Mouse (Mus musculus) splenic B cell, adult 2 months (primary cell): Measurements from ENCODE around the gene Ylpm1.
A peak's percentile ranks its signal among the peaks of the same experiment; 100 is the strongest.

Experiments
- DNase-seq: peaks from one replicate; pipeline ENCODE4 v3.0.0-alpha.2; 2011; ENCODE audit warnings: low read depth, low spot score
- H3K27me3 ChIP-seq: 2 replicates; pipeline ENCODE4 v1.6.1; 2012; ENCODE audit warnings: mild to moderate bottlenecking, low read length, moderate library complexity, mixed read lengths; ENCODE audit not compliant: control insufficient read depth, poor library complexity, insufficient read depth, severe bottlenecking
- H3K36me3 ChIP-seq: 2 replicates; pipeline ENCODE4 v1.6.1; 2012; ENCODE audit warnings: mild to moderate bottlenecking, low read length, moderate library complexity, mixed read lengths; ENCODE audit not compliant: control insufficient read depth, poor library complexity, insufficient read depth, severe bottlenecking

The Ylpm1 gene

DNA sequence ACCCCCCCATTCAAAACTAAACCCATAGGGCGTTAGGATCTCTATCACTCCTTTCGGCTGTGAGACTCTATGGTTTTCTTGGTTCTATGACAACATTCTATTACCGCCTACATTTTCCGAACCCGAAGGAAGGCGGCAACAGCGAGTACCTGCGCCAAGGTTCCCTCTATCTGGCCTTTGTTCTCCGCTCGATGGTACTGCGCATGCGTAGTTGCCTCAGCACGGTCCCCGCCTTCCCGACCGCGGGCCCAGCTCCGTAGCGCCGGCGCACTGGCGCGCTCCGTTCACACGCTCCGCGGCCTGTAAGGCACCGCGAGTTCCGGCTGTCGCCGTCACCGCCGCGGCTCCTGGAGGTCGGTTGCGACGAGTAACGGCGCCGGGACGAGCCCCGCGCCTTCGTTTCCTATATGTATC, at the start of gene Ylpm1:
TSS of gene Ylpm1 (plus strand) at position 239 of the 414 bp plus-strand sequence.
- DNase-seq, result peak; percentile 99
- H3K27me3 ChIP-seq, result no peaks in the 10 kb centered on the region
- no peaks in the 10 kb centered on the region for H3K36me3 ChIP-seq

DNA sequence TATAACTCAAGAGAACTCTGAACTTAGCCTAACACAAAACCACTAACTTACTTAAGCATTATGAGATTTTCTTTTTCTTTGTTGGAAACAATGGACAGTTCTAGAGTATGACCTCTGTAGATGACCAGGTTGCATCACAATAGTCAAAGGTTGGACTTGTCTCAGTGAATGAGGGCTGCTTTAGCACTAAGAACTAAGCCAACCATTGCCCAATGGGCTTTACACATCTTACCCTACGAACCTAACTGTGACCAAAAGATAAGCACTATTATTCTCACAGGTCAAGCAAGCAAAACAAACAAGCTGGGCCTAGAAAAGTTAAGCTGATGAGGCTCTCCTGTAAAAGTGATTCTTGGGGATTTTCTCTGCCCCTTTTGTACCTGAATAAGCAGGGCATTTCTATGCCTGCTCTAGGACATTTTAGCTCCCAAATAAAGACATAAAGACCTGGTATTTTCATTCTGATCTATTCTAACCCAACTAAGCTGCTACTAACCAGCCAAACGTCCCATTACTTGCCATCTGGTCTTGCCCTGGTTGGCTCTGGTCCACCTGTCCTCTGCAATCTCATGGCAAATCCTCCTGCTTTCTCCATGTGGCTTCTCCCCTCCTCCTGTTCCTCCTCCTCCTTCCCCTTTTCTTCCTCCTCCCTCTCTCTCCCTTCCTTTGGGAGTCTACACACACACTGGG, 48.1 kb upstream of the Ylpm1 start:
- Histone ChIP-seq H3K36me3 (peaks cover 3% of the 10 kb centered on the region), H3K27me3 (no peaks in the 10 kb centered on the region)
- no peak for DNase-seq

DNA sequence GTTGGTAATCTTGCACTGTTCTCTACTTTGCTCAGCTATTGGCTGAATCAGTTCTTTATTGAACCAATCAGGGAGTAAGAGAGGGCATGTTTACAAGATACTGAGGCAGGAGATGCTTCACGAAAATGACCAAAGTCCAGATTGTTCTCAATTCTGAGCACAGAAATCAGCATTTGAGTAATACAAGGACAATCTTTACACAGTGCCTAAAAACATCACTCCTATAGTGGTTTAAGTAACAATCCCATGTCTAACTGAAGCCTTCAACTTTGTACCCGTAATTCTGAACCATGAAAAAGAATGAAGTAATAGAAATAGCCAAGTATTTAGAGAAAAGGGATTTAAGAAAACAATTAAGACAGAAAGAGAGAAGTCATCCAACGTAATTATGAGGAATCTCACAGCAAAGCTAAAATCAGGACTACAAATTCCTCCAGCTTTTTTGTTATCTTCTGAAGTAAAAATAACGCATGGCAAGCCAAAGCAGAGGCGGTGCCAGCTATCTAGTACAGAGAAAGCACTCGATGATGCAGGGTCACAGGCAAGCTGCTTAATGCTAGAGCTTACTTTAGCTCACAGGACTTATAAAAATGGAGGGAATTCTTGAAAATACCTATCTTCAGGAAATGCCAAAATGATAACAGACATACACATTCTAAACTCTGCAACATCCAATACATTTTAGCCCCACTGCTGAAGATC, 47.4 kb upstream of the Ylpm1 start:
- no peaks in the 10 kb centered on the region for H3K27me3 ChIP-seq

DNA sequence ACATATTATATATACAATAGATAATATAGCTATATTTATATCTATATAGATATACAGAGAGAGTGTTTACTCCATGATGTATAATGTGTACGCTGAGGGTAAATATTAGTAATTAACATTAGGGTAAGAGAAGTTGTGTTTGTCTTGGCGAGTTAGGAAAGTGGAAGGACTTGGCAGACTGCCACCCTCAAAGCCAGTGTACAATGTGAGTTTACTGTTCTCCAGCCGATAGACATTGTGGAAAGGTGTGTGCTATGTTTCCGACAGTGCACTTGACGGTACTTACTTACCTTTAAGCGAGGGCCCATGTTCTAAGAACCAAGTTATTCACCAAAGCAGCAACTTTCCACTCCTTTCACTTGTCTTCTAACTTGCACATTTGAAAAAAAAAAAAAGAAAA, 45.4 kb upstream of the Ylpm1 start:
- DNase-seq, result no peak
- Histone ChIP-seq H3K27me3 (no peaks in the 10 kb centered on the region), H3K36me3 (peaks cover 5% of the 10 kb centered on the region)

More for the DNA sequence above, 47.4 kb upstream of the Ylpm1 start:
- no peak for DNase-seq
- peaks cover 3% of the 10 kb centered on the region for H3K36me3 ChIP-seq

DNA sequence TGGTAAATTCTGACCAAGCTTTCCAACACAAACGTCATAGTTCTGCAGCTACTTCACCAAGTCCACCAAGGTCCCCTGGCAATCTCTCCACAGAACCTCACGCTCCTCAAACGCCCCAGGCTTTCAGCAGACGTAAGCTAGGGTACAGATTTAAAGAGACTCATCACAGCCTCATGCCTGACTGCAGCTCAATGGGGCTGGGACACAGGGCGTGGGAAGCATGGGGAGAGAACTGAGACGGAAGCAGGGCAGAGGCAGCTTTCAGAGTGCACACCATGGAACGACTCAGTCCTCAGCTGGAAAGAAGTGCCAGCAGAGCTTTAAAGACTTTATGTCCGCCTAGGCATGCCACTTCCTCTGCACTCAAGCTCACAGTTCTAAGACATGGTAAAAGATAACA, 44.6 kb upstream of the Ylpm1 start:
- DNase-seq, result no peak
- Histone ChIP-seq H3K27me3 (no peaks in the 10 kb centered on the region), H3K36me3 (peaks cover 5% of the 10 kb centered on the region)

DNA sequence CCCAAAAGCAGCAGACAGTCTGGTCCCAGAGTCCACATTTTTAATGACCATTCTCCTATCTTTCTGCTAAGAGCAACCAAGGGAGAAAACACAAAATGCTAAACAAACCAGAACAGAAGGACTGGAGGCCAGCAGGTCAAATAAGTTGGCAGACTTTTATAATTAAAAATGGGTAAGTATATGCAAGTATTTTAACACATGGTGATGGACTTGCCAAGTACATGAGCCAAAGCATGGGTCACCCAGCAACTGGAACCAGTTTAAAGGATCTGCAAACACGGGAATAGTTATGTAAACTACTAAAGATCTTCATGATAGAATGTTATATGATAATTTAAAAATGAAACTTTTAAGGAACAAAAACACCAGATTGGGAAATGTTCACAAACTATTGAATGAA, 43.8 kb upstream of the Ylpm1 start:
- DNase-seq, result no peak
- no peaks in the 10 kb centered on the region for H3K27me3 ChIP-seq
- H3K36me3 ChIP-seq, result peaks cover 5% of the 10 kb centered on the region

DNA sequence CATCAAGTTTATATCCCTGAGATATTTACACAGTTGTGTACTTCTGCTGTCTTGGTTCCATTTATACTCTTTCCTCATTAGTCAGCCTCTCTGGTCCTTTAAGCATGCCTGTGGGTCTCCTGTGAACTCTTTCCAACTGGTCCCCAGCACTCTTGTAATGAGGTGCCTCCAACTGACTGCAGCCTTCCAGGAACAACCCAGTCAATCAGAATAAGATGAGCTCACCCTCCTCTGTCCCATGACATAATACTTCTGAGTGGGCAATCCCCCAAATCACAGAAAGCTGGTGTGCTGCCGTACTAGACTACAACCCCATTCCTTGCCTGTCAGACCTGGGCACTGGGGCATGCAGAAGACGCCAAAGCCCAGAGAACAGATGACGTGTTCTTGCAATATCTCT, 39.8 kb upstream of the Ylpm1 start:
- Histone ChIP-seq H3K27me3 (no peaks in the 10 kb centered on the region), H3K36me3 (0 out of 2 replicates have a peak, but pooled peaks cover 2% of the 10 kb centered on the region)
- DNase-seq, result no peak

DNA sequence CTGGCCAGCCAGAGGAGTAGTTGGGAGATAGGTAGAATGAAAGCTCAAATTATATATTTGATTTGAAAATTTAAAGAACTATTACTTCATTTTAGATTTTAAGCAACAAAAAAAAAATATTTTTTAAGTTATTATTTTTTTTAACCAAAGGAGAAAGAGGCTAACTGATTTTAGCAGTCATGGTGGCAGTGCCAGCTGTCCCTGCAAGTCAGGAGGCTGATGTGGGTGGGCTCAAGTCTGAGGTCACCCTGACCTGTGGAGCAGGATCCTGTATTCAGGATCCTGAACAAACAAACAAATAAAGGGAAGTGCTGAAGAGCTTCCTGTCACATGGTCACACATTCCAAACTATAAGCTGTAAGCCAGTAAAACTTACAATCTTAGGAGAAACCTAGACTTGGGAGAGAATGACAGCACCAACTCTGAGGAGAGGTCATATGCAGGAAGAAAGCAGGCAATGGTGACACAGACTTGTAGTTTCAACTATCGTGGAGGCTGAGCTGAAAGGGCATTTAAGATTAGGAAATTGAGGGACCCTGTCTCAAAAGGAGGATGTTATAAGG, 37.2 kb upstream of the Ylpm1 start:
- H3K36me3 ChIP-seq, result peaks cover 2% of the 10 kb centered on the region; the same call in 1 of the 2 replicates
- no peak for DNase-seq
- no peaks in the 10 kb centered on the region for H3K27me3 ChIP-seq

DNA sequence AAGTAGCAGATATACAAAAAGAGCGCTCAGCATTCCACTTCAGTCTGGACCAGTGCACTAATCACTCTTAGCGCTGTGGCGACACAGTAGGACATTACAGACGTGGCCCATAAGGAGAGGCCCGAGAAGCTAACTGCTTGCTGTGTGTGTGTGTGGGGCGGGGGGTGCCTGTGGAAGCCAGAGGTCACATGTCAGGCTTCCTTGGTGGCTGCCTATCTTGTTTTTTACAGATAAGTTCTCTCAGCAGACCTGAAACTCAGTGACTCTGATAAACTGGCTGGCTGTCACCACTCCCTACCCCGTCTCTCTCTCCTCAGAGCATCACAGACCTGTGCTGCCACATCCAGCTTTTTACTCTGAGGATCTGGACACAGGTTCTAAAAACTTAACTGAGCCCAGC, 33.5 kb upstream of the Ylpm1 start:
- Histone ChIP-seq H3K36me3 (peaks cover 4% of the 10 kb centered on the region), H3K27me3 (no peaks in the 10 kb centered on the region)
- no peak for DNase-seq

DNA sequence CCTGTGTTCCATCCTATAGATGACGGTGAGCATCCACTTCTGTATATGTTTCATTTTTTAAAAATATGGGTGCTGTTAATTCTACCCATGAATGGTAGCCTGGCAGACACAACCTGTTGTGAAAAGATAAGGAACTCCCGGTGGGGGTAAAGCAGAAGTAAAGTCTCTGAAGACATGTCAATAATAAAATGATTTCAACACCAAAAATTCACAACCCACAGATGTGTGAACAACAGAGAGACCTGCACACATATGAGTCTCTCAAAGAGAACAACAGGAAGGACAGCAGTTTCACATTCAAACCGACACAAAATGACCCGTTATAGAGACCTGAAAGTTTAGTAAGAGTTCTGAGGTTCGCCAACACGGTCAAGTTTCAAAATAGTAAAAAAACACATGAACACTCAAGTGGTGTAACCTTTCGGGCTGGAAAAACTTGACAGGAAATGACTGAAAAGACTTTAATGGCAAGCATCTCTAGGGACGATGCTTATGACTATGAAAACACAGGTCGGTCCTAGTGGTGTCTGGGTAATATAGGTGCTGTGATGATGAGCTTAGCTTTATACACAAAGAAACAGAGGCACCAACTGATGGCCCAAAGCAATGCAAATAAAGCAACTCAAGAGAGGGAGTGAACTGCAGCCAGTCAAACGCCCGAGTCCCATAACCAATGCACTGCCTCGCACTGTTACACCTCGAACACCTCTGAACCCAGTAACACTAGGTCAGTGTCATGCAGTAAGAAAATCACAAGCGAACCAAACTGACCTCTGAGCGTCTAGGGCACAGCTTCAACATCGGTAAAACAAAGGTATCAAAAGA, 27.1 kb upstream of the Ylpm1 start:
- H3K36me3 ChIP-seq, result peaks cover 4% of the 10 kb centered on the region
- peak; percentile 39 for DNase-seq

DNA sequence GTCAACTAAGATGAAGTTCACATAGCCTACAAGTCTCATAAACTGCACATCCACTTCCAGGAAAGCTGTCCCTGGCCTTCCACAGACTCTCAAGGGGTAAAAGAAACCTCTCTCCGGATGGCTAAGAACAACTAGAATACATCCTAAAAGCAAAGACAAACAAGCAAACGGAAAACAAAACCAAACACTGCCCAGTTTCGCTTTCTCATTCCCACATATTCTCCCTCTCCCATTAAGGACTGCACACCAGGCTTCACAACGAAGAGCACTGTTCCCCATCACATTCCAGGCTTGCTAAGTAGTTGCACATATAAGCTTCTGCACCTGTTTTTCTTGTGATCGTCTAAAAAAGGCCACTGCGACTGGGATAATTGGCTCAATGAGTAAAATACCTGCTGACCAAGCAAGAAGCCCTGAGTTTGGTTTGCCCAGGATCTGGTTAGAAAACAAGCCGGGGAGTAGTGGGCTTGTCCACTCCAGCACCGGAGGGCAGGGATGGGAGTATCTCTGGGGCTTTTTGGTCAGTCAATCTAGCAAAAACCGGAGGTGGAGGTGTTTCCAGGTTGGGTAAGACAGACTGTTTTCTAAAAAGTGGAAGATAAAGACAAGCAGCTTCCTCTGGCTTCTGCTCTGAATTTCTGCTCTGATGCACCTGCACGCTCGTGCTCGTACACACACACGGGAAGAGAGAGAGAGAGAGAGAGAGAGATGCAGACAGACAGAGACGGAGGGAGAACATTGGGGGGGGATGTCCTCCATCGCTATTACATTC, 26.3 kb upstream of the Ylpm1 start:
- peak; percentile 42 for DNase-seq
- H3K36me3 ChIP-seq, result peaks cover 8% of the 10 kb centered on the region; the same call in 1 of the 2 replicates
- H3K27me3 ChIP-seq, result no peaks in the 10 kb centered on the region

More for the DNA sequence above, 27.1 kb upstream of the Ylpm1 start:
- H3K27me3 ChIP-seq, result no peaks in the 10 kb centered on the region

DNA sequence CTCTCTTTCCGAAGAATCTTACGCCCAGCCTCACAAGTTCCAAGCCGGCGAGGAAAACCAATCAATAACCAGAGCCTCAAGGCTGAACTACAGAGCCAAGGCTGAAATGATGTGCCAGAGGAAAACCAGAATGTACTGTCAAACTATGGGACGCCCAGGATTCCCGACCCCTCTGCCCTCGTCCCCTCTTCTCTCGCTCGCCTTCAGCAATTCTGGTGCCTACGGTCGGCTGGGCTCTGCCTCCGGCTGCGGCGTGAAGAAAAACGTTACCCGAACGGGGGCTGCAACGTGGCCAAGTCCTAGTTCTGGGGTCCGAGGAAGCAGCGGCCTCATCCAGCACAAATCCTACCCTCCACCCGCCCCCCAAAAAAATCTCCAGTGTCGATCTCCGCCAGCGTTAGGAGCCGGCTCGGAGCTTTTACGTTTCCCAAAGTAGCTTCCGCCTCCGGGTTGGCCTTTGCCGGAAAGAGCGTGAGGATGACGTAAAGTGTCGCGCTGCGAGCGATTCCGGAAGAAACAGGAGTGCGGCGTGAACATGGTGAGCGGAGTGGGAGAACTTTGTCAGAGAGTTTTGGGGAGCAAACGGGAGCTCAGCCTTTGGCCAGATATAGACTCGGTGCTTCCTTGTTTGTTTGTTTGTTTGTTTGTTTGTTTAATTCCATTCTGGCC, 25.6 kb upstream of the Ylpm1 start, which contains the start of the genes Fcf1 and Arel1:
TSS of gene Fcf1 (plus strand) at position 470 of the 669 bp plus-strand sequence.
TSS of gene Arel1 (minus strand) at position 473 of the 669 bp plus-strand sequence.
- peak; percentile 94 for DNase-seq
- H3K27me3 ChIP-seq, result no peaks in the 10 kb centered on the region
- peaks cover 9% of the 10 kb centered on the region; the same call in 1 of the 2 replicates for H3K36me3 ChIP-seq

DNA sequence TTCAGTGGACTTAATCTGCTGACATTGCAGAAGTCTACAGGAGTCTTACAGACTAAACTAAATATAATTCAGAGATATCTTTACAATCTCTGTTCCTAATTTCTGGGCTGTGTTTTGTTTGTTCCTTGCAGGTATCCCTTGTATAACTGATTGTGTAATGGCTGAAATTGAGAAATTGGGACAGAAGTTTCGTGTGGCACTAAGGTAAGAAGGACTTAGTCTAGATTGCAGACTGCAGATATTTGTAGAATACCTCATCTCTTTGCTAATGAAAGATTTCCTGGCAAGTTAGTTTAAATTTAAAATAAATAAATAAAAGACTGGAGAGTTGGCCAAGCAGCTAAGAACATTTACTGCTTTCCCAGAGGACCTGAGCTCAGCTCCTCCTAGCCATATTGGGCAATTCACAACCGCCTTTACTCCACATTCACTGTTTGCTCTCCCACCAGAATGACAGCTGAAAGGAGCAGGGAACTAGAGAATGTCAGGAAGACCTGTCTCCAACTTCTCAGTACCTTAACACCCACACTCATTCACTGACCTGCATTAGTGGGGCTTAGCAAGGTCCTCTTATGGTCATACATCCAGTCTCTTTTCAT, 16.8 kb upstream of the Ylpm1 start:
- H3K36me3 ChIP-seq, result peaks cover 23% of the 10 kb centered on the region

More for the DNA sequence above, 16.8 kb upstream of the Ylpm1 start:
- no peaks in the 10 kb centered on the region for H3K27me3 ChIP-seq
- no peak for DNase-seq
